Mouse (Mus musculus): ENCODE measurements around the gene Trim66. TPM values are rescaled to one million over a fixed set of nuclear protein-coding genes. Genes with fewer than 3 reads are reported as not detected.

Trim66 gene
- polyA plus RNA-seq (2015; fragmentation: Nextera tagmentation; extraction: Ambion mirVana), result 0.03 and 0.04 TPM in 2 replicates

DNA sequence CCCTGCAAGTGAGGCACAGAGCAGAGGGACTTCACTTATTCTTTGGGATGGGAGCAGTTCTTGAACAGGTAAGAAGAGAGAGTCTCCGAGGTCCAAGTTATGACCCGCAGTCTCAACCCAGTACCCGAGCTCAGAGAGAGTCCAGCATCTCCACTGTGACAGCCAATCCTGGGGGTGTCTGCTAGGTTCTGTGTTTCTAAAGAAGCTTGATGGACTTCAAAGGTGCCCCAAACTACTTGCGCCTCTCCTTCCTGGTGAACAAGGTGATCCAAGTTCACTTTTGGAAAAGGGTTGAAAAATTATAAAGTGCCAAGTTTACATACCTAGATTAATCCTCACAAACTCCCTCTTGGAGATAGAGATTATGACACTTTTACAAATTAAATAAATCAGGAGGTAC, at the start of gene Trim66:
Gene Trim66, minus strand, starts transcription at position 101 of the 400 bp plus-strand sequence.

DNA sequence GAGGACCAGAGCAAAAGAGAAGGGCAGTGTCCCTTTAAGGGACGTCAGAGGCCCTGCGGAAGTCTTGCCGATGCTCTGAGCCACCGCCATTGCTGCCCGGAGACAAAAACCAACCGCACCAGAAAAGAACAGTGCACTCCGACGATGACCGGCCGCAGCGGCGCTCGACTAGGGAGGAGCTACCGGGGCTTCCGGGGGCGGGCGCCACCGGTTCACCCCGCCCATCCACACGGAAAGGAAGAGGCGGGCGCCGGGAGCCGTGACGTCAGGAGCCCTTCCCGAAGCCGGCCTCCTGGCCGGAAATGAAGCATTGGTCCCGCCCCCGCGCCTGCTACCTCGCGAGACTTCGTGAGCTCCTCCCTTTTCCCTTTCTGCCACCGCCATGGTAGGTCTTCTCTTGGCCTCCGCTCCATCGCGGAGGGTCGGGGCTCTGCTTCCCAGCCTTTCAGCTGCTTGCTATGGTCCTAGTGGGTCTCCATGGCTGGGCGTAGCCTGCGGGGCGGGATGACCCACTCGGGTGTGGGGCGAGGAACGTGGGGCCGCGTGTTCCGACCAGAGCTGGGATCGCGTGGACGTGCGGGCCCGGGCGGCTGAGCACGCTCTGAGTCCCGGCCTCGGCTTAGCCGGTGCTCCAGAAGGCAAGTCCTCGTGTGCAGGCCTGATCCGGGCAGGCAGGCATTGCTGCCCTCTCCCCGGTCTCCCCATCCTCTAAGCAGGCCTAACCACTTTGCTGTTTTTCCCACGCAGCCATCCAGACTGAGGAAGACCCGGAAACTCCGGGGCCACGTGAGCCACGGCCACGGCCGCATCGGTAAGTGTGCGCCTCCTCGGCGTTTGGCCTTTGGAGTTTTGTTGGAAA, 11.1 kb upstream of the Trim66 start, which contains the start of gene Rpl27a:
Gene Rpl27a, plus strand, starts transcription at position 310 of the 859 bp plus-strand sequence.

DNA sequence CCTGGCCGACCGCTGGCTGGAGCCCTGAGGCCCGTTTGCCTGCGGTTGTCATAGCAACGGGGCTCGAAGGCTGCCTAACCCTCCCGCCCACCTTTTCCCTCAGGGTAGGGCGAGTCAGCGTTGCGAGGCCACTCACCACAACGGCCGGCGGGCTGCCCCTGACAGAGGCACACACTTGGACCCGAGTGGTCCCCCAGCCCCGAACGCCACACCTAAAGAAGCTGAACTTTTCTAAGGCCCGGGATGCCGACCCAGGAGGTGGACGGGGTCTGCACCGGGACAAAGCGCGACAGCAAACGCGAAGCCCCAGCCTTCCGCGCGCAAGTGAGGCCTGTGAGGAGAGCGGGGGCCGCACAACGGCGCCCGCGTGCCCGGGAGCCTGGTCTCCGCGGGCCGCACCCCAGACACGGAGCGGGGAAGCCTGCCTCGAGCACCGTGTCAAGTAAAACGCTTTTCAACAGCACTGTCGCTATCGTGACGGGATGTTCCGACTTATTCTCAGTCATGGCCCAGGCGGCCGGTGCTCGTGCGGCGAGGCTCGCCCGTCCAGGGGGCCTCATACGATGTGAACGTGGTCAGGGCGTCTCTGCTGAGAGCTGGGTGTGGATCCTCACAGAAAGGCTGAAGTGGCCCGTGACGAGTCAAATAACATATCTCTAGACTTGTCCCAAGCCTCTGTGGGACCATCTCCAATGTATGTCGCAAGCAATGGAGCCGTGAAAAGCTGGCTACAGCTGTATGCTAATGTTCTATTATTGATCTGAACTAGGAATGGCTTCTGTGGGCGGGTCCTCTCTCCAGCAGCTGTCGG, 68.9 kb downstream of the Trim66 start, which contains the start of gene Stk33:
Gene Stk33, minus strand, starts transcription at position 301 of the 811 bp plus-strand sequence.

Small RNA genes within 50 kb of the gene (microRNA-seq; reads per million reads assigned to microRNA genes)
- not detected for gene Gm47284 (ENCODE audit: borderline replicate concordance, insufficient number of aligned reads)

Other genes starting within 250 kb of the Trim66 start
- 0.96 and 1.3 TPM in 2 replicates for gene Stk33, start 69.1 kb downstream of the Trim66 start, polyA plus RNA-seq (2015; fragmentation: Nextera tagmentation; extraction: Ambion mirVana)
- gene Rpl27a, start 11.0 kb upstream of the Trim66 start, polyA plus RNA-seq (2015; fragmentation: Nextera tagmentation; extraction: Ambion mirVana), result 133 and 173 TPM in 2 replicates
- gene St5, start 195.5 kb upstream of the Trim66 start, polyA plus RNA-seq (2015; fragmentation: Nextera tagmentation; extraction: Ambion mirVana), result 24.2 and 29.5 TPM in 2 replicates
- gene Akip1, start 195.6 kb upstream of the Trim66 start, polyA plus RNA-seq (2015; fragmentation: Nextera tagmentation; extraction: Ambion mirVana), result 36.8 and 58.7 TPM in 2 replicates
- not detected in 2 replicates for gene BC051019, start 215.7 kb upstream of the Trim66 start, polyA plus RNA-seq (2015; fragmentation: Nextera tagmentation; extraction: Ambion mirVana)
- not detected in 2 replicates for gene Ascl3, start 223.6 kb upstream of the Trim66 start, polyA plus RNA-seq (2015; fragmentation: Nextera tagmentation; extraction: Ambion mirVana)
- gene Tmem9b, start 244.7 kb upstream of the Trim66 start, polyA plus RNA-seq (2015; fragmentation: Nextera tagmentation; extraction: Ambion mirVana), result 77.6 and 86.5 TPM in 2 replicates

Data from adrenal gland, postnatal 0 days (tissue).